Mouse (Mus musculus): ENCODE data around the gene Chpf2.

Chpf2 gene

DNA sequence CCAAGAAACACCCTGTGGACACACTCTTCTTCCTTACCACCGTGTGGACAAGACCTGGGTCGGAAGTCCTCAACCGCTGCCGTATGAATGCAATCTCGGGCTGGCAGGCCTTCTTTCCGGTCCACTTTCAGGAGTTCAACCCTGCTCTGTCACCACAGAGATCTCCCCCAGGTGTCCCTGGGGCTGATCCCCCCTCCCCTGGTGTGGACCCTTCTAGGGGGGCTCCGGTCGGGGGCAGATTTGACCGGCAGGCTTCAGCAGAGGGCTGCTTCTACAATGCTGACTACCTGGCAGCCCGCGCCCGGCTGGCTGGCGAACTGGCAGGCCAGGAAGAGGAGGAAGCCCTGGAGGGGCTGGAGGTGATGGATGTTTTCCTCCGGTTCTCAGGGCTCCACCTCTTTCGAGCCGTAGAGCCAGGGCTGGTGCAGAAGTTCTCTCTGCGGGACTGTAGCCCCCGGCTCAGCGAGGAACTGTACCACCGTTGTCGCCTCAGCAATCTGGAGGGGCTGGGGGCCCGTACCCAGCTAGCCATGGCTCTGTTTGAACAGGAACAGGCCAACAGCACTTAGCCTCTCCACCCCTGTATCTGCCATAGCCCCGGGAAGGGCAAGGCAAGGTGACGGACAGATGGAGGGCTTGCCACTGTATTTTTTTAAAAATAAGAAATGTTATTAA is 5.4 kb downstream of the Chpf2 start:
- DNase-seq = no peak

DNA sequence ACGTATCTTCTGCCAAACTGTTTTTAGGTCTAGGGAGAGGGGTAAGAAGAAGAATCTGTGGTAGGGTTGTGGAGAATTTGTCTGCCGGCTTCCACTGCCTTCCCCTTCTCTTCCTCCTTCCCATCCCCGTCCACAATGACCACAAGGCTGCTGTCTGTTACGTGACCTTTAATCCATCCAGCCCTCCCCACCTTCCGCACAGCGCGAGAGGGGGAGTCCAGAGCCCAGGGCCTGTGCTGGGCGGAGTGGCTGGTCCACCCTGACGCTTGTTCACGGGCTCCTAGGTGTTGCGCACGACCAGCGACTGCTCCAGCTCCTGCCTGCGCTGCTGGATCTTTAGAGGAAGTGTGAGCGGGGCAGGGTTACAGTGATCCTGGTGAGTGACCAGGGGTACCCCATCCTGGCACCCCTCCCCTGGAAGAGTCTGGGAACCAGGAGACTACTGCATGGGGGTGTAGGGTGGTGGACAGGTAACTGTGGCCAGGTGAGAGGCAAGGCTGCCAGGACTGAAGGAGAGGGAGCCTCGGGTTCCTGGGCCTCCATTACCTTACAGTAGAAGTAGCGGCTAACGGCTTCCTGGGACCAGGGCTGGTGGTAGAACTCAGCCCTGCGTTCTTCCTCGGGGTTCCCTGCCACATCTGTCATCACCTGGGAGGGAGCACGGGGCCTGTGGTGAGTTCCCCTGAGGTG is 6.1 kb downstream of the Chpf2 start:
- DNase-seq = no peak

DNA sequence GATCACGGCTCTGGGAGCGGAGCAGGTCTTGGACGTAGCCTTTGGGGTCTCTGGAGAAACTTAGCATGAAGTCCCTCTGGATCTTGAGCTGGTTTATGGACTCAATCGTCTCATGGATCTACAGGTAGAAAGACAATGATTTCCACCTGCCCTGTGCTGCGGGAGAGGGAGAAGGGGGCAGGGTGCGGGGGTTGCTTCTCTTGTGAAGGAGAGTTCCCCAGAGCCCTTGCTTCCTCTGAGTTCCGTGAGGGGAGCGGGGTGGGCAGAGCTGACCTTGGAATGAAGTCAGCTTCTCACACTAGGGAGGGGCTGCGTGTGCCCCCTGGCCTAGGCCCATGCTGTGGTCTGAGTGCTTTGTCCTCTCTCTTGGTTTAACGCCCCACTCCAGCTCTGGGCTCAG is 6.7 kb downstream of the Chpf2 start:
- no peak for DNase-seq

DNA sequence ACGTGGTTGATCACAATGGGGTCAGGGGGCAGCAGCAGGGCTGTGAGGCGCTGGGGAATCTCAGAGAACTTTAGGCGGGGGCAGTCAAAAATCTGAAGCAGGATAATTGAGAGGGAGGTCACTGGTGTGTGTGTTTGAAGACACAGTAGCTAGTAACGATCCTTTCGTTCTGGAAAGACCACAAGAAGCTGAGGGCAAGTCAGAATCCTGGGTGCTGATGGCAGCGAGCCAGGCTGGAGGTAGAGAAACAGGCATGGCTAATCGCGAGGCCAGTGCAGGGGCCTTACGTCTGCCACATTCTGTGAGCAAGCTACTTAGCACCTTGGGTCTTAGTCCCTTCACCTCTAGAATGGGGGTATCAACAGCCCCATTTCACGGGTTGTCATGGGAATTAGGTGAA is 7.4 kb downstream of the Chpf2 start:
- DNase-seq = no peak

DNA sequence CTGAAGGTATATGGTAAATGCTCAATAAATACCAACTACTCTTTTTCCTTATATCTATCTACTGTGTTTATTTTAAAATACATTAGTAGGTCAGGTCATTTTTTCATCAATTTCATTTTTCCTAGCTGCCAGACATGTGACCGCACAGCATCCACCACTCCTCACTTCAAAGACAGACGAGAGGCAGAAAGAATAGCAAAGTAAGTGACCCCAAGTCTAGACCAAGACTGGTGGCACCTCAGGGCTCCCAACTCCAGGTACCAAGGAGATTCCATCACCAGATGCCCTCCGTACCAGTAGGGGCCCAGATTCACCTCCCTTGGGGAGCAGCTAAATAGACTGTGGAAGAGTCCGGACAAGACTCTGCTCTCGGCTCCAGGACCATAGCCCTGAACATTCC is 7.8 kb downstream of the Chpf2 start:
- DNase-seq = no peak

DNA sequence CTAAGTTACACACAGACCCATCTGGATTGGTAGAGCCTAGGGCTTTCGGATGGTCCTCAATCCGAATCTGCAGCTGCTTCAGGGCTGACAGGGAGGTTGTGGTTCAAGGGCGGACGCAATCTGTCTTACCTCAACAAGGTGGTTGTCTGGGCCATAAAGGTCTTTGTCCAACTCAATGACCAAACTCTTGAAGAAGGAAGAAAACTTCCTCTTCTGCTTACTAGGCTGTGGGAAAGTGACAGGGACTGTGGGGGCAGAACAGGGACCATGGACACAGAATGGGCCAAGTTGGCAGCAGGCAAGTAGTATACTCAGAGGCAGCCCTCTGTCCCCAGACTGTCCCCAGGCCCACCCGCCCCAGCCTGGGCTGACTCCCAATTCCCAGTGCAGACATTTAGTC is 8.7 kb downstream of the Chpf2 start:
- no peak for DNase-seq

DNA sequence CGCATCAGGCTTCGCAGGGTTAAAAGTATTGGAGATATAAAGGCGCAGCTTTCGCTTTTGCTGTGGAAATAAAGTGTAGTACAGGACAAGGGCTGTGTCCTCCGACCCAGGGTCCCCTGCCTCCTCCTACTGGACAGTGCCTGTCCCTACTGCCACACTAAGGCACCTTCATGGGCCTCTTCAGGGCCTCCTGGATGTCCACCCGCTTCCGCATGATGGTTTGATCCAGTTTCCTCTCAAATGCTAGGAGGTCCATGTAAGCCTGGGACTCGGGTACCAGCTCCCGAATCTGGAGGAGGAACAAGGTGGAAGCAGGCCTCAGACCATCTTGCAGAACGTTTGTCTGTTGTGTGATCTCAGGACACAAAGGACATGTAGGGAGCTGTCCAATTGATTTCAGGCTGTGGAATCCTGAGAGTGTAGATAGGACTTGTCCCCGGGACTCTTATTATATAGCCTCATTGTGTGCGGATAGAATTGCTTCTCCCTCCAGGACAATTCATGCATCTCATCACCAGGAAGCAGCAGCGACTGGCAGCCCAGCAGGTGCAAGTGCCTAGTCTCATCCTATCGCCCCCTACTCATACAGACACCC is 9.3 kb downstream of the Chpf2 start:
- no peak for DNase-seq

DNA sequence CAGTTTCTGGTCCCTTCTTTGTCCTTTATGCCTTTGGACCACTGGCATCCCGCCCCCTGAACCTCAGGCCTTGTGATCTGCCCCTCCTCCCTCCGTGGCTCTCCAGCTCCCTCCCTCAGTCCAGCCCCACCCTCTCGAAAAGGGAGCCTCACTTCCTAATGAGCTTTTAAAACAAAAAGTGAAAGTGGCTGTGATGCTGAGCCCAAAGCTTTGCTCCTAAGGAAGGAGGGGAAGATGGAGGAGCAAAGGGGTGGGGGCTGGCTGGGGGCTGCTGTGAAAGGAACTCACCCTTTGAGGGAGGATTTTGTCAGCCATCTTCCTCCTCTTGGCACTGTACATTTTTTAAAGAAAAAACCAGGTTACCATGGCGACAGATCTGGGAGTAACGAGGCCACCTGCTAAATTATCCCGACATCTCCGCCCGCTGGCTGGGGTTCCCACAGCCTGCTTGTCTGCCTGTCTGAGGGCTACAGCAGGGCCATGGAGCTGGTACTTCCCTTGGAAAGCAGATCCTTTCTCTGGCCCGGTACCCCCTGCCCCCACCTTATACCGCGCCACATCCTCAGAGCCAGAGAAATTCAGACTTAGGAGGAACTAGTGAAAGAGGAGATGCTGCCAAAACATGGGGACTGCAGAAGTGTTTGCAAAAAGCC is 10.1 kb downstream of the Chpf2 start:
- DNase-seq = peak; percentile 57 to 65

DNA sequence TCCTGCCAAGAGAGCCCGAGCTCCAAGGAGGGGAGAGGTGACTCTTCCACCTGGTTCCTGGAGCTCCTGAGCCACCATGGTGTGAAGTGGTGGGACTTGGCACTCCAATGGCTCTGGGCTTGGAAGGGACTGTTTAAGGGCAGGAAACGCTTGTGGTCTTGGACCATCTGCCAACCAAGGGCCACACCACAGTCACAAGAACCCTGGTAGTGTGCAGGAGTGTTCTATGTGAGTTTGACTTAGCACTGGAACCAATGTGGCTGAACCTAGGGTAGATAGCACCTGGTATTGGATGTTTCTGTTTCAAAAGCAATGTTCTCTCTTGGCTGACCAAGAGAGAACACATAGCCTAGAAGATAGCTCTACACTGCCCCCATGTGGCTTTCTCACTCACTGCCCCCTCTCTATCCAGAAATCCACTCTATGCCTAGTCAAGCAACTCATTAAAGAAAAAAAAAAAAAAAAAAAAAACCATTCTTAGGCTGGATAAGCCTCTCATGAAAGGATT is 10.7 kb downstream of the Chpf2 start:
- DNase-seq = peak; percentile 78 to 83

DNA sequence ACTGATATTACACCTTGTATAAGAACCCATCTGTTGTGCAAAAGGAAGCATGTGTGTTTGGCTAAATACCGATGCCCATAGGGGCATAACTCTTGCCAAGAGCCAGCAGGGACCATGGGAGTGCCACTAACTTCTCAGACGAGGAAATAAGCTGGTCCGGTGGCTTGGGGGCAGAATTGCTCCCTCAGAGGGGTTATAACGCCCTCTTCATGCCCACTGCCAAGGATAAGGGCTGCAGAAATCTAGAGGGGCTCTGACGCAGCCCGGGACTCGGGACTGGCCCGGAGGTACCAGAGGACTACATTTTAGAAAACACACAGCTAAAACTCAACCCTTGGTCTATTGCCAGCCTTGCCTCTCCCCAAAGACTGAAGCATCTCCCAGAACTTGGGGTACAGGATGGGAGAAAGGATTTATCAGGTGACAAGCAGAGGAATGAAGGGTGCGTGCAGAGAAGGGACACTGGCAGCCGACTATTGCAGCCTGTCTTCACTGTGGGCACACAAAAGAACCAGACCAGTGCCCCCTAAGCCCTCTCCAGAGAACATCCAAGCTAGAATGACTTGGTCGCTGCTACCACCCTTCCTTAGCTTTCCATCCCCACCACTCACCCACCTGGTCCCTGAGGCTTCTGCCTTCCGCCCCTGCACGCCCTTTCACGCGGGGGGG is 11.5 kb downstream of the Chpf2 start:
- DNase-seq = no peak

DNA sequence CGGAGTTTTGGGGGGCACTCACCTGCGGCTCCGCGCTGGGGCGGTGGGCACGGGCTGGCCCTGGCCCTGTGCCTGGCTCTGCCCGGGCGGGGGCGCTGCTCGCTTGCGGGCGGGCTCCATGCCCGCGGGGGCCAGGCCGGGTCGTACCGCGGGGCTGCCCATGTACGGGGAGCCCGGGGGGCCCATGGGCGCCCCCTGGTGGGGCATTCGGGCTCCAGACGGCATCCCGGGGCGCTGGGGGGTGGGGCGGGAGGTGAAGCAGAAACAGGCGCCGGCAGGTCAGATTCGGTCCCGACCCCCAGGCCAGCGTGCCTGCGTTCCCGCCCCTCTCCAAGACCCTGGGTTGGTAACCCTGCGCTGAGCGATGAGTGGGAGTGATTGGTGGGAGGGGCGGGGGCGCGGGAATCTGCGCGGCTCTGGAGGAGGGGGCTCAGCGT is 12.0 kb downstream of the Chpf2 start:
- peak in 1 of 2 experiments; percentile 64 for DNase-seq

DNA sequence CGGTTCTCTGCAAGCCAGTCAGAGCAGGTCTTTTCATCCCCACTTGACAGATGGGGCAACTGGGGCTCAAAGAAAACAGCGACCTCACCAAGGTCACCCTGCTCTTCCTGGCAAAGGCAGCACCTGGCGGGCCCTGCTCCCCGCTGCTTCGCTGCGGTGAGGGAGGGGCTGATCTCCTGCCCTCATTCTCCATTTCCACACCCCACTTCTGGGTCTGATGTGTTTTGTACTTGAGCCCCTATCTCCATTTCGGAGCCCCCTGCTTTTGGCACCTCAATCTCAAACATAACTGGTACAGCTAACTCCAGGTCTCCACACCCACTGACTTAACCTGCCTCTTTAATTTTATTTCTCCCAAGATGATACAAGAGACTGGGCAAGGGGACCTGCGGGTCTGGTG is 12.6 kb downstream of the Chpf2 start:
- no peak for DNase-seq

DNA sequence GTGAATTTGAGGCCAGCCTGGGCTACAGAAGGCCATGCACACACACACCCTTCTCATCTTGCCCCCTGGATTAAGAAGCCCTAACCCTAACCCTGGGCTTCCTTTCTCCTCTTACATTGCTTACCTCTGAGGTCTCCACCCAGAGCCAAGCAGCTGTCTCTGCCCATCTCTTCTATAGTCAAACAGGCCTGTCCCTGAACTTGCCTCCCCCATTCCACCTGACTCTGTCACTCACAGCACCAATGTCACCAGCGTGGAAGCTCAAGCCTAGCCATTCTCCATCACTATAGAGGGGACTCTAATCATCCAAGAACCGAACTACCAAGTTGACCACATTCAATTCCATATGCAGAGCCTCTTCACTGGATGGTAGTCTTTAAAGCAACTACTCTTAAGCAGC is 13.7 kb downstream of the Chpf2 start:
- no peak for DNase-seq

DNA sequence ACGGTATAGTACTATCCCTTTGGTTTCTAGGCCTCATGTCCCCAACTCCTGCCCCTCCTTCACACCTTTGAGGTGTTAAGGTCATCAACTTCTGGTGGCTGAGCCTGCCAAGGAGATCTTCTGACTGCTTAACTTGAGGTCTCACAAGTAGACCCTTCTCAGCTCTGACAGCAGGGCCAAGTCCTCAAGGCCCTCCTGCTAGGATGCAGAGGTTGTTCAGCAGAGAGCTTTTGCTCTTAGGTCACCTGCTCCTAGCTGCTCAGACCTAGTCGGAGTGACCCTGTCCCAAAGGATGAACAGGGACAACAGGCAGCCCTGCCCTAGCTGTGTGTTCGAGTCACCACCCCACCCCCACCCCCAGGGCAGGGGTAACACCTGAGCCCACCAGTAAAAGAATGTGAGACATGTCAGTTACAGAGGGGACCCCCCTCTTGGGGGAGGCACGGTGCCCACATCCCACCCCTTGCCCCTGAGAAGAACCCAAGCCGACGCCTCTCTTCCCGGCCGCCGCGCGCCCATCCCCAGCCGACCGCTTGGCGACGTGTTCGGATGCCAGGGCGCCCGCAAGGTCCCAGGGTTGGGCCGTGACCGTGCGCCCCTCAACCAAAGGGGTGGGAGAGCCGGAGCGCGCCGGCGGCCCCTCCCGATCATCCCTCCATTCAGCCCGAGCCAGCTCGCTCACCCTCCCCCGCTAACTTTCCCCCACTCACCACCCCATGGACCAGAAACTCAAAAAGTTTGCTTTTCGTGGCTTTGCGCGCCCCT is 14.7 kb downstream of the Chpf2 start:
- no peak for DNase-seq

DNA sequence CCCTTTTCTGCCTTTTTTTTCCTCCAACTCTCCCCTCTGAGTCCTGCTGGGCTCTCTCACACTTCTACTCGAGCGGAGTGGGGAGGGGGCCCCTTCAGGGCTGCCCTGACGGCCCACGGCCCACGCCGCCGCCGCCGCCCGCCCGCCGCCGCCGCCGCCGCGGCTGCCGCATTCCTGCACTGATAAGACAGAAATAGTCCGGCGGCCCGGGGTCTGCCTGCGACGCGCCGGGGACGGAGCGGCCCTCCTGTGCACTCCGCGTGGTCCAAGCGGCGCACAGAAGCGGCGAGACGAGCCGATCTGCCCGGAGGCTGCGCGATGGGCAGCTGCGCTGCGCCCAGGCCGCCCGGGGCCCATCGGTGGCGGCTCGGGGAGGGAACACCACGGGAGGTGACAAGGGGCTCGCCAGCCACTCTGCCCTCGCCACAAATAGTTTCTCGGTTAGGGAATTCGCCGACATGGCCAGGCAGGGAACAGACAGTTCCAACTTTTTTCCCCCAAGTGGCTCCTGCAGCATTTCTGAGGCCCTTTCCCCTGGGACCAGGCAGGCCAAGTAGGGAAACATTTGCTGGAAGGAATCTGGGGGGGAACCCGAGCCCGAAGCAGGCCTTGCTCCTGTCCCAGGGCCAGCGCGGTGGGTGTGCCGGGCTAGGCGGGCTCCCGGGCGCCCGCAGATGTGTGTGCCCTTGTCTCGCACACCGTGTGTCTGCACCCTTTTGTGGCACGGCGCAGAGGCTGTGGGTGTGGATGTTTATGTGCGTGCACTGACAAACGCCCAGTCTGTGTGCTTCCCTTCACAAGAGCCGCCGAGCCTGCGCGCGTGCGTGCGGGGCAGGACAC is 15.6 kb downstream of the Chpf2 start:
- DNase-seq = peak; percentile 72 to 74

DNA sequence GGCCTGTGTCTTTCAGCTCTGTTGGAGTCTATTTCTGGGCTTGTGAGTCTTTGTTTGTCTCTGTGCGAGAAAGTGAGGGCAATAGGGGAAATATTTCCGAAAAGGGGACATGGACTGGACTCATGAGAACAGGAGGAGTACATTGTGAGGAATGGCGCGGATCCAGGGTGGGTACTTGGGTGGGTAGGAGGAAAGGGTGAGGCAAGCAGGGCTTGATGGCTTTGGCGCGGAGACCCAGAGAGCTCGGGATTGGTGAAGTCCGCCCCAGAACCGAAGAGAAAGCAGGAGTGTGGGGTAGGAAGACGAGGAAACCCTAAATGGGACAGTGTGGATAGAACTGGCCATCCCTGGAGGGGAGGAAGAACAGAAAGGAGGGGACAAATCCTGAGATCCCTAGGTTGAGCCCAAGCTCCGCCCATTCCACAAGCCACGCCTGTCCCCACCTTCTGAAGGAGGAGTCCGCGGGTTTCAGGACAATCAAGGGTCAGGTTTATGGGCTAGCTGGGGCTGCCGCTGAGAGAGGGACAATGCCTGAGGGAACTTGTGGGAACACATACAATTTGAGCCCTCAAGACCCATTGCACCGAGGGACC is 16.3 kb downstream of the Chpf2 start:
- peak; percentile 93 to 94 for DNase-seq

DNA sequence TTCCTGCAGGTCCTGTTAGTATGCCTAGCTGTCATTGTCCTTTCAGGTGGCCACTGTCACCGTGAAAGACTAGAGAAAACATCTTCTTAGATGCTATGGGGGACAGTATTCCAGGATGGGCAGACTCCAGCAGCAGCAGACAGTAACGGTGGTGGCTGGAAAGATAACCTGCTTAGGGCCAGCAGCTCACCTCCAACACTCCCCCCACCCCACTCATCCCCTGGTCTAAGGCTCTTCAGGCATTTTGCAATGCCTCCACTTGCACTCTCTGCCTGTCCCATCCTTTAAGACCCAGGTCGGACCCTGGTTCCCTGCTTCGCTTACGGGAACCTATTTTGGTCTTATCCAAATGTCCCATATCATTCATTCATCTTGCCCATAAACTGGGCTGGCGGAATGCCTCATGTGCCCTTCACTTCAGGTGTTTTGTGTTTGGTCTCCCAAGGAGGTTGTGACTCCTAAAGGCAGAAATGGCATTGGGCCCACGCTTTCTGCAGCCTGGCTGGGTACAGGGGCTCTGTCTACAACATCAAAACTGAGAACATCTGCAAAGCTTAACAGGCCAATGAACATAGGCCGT is 17.0 kb downstream of the Chpf2 start:
- DNase-seq = no peak

DNA sequence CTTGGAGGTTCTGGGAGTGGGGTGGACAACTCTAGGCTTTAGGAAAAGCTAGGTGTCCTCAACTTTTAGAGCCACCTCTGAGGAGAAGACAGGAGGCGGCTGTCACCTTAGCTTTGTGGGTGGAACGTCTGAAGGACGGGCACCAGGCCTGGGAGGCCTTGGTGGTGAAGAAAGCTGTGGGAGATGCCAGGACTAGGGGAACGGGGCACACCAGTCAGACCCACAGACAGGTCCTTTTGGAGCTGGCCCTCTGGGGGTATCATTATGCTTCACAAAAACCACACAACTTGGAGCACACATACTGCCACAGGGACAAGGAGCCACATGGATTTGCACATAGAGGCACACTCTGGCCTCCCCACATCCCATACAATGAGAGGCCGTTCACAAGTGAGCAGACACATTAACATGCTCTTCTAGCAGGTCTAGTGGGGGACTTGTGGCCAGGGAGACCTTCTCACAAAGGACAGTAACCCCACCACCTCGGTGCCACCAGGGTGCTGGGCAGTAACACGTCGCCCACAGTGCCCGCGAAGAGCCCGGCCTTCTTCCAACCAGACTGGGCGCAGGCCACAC is 17.6 kb downstream of the Chpf2 start:
- DNase-seq = no peak

DNA sequence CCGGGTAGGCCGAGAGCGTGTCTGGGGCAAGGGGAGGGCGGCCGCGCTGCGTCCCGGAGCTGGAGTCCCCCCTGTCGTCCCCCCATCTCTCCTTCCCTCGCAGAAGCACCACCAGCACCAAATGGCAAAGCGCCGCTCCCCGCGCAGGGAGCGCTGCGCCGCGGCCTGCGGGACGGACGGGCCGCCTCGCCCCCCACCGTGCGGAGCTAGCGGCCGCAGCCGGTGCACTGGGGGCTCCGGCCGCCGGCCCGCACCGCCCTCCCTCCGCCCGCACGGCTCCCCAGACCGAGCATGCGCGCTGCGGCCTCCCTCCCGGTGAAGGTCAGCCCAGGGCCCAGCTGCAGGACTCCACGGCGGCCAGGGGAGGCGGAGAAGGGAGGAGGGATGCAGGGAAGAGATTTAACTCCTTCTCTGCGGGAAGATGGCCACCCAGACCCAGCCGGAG is 18.1 kb downstream of the Chpf2 start:
- peak; percentile 89 to 91 for DNase-seq

All from lung, adult 18-20 months (tissue).